Mouse (Mus musculus) embryo, embryonic 11 days (tissue): ENCODE data around the gene Wdr45.
A peak's percentile ranks its signal among the peaks of the same experiment; 100 is the strongest.
"Not testable (repeated sequence)": the region's sequence is repeated elsewhere in the genome, so short reads cannot be mapped to it uniquely, and the experiment has no call there.

Experiments used
- DNase-seq: peaks from one replicate; pipeline ENCODE4 v3.0.0-alpha.2; 2015

The Wdr45 gene

DNA sequence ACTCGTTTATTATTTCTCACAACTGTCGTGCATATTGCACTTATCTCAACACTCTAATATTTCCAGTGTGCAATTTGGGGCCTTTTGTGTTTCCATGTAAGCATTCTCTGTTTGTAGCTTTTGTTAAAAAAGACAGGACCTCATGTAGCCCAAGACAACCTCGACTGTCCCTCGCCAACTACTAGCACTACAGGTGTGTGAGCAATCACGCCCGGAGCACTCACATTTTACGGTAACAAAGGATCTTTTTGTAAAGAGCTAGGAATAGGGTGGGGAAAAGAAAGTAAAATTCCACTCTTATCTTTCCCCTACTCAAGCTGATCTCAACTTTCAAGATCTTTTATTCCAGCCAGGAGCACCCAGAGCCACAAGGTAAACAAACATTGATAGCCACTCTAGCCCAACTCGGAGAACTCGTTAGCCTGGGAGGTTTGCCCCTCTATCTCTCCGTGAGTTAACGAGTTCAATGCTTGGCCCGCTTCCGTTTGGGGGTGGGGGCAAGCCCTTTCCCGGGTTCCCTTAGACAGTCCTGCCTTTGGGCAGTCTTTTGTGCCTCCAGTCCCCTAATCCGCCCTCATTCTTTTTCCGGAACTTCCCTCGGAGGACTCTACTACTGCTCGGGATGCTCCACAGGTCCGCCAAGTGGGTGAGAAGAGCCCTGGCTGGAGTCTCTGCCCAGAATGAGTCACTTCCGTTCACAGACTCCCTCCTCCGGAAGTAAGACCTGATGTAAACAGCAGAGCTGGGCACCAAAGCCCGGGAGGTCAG is 7.6 kb downstream of the Wdr45 start, which contains the start of gene Gm45208:
Gm45208 (plus strand) TSS at position 732 of the 768 bp plus-strand sequence.
- DNase-seq, result peak; percentile 82

DNA sequence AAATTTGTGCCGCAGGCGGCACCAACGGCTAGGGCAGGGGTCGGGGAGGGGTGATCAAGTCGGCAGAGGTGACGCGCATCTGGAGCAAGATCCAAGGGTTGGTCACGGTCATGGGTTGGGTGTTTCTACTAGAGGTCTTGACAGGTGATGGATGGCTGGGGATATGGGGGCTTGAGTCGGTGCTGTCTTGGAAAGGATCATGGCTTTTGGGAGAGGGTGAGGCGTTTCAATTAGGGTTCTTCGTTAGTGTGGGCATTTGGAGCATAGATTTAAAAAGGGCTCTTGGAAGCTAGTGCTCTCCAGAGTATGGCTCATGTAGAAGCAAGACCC is 8.1 kb downstream of the Wdr45 start:
- no peak for DNase-seq

DNA sequence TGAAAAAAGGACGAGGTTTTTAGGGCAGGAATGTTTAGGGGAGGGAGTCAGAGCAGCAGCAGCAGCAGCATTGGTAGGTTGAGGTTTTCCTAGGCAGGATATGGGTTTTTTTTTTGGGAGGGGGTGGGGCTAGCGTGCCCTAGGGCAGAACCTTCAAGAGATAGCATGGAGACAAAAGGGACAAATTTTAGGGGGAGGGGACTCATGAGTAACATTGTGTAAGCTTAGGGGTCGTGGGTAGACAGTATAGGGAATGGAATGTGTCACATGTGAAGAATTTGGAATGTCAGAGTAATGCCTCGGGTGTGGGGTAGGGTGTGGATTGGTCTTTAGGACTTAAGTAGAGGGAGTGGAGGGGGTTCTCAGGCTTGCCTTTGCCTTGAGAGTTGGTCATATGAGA is 8.6 kb downstream of the Wdr45 start:
- DNase-seq, result no peak

DNA sequence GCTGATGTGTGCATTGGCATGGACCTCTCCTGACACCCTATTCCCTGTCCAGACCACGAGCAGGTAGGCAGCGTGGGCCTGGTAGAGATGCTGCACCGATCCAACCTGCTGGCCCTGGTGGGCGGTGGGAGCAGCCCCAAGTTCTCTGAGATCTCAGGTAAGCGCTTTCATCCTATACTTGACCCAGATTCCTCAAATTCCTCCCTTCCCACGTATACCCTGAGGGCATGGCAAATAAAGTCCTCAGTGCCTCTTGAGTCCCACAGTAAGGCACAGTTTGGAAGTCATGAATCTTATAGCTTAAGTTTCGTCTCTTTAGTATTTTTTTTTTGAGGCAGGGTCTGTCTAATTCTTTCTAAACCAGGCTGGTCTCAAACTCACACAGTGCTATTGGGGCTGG is 10.0 kb downstream of the Wdr45 start:
- no peak for DNase-seq

DNA sequence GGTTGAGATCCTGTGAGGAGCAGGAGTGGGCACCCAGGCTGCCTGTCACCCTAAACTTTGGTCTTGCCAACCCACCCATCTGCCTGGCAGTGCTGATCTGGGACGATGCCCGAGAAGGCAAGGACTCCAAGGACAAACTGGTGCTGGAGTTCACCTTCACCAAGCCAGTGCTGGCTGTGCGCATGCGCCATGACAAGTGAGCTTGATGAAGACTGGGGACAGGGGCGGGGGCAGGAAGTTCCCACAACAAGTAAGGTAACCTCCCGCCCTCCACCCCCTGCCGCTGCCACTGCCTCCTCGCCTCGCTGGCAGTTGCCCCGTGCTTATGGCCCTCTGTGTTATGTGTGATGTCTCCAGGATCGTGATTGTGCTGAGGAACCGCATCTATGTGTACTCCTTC is 11.7 kb downstream of the Wdr45 start:
- no peak for DNase-seq

DNA sequence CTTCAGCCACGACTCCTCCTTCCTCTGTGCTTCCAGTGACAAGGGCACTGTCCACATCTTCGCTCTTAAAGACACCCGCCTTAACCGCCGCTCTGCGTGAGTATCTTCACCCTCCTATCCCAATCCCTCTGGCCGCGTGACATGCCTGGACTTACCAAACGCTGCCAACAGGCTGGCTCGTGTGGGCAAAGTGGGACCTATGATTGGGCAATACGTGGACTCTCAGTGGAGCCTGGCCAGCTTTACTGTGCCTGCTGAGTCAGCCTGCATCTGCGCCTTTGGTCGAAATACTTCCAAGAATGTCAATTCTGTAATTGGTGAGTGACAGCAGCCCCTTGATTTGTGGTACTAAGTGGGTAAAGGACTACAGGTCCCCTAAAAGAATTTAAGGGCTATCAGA is 13.0 kb downstream of the Wdr45 start:
- DNase-seq, result no peak

DNA sequence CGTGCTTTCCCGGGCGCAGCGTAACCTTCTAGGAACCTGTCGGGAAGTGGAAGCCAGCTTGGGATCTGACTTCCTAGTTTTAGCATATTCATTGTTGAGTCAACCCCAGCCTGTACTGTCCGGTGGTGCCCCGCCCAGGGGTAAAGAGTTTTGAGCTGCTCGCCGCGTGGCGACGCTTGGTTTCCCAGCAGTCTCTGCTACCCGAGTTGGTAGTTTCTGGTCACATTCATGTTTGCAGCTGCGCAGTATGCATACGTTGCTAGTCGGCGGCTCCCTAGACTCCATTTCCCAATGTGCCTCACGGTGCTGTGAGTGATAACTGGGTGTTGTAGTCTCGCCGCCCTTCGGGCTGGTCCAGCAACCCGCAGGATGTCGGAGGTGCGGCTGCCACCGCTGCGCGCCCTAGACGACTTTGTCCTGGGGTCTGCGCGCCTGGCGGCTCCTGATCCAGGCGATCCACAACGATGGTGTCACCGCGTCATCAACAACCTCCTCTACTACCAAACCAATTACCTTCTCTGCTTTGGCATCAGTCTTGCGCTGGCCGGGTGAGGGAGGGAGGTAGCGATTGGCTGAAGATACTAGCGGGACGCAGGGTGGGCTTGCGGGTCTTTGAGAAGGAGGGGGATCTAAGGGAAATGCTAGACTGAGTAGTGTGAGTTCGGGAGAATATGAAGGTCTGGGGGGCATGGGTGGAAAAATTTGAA is 14.2 kb downstream of the Wdr45 start, which contains the start of gene Praf2:
Praf2 (plus strand) TSS at position 225 of the 707 bp plus-strand sequence.
- DNase-seq, result peak; percentile 89

DNA sequence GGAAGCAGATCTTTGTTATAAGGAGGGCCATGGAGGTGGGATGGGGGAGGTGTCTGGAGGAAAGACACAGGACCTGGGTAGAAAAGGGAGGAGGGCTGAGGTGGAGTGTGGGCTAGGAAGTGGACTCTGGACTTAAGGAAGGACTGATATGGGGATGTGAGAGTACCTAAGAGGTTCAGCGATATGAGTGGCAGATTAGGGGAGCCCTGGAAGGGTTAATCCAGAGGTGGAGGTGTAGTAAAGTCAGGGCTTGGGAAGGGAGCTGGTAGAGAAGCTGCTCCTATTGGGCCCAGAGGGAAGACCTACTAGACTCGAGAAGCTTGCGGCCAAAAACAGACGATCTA is 14.8 kb downstream of the Wdr45 start:
- no peak for DNase-seq

DNA sequence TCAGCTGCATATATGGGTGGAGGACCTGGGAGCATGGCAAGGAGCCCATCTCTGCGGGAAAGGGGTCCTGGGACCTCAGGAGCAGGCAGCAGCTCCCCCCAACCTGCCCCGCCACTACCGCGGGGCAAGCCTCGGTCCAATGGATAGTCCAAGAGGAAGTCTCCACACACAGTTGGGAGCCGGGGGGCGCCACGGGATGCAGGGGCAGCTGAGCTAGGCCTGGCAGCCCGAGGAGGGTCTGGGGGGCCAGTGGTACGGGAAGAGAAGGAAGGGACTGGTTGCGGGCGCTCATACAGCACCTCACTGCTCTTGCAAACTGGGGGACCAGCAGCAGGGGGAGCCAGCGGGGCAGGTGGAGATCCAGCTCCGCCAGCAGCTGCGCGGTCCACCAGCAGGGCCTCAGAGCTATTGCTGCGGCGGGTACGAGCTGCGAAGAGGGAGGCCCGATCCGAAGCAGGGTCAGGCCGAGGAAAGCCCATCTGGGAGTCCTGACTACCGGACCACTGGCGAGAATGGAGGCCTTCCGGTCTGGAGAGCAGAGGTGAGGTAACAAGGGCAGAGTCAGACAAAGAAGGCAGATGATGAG is 19.5 kb downstream of the Wdr45 start:
- peak; percentile 63 for DNase-seq

DNA sequence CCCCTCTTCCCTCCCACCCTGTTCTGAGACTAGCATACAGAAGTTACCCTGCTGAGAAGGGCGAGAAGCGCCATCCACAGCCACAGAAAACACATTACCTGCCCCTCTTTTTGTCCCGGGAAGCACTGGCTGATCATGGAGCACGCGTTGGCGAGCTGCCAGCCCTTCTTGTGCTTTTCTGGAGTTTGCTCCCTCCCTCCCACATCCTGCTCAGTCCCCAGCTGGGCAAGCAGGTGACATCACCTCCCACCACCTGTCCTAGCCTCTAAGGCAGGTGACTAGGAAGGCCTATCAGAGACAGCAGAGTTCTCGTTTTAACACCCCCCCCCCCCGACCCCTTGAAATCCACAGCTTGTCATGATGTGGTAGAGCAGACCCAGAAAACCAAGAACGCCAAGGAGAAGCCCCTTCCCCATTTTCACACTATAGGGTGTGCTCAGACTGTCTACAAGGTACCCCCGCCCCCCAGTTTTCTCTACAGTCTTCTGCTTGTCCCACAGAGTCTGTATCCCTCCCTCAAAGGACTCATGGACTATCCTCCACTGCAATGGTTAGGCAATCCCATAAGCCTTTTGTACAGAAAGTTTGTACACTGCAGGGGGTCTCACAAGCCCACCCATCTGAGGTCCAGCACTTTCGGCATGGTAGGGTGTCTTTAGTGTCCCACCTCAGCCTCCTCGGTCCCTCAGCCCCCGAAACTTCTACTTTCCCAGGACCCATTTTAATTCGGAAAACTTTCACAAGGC is 25.4 kb downstream of the Wdr45 start:
- DNase-seq, result no peak

DNA sequence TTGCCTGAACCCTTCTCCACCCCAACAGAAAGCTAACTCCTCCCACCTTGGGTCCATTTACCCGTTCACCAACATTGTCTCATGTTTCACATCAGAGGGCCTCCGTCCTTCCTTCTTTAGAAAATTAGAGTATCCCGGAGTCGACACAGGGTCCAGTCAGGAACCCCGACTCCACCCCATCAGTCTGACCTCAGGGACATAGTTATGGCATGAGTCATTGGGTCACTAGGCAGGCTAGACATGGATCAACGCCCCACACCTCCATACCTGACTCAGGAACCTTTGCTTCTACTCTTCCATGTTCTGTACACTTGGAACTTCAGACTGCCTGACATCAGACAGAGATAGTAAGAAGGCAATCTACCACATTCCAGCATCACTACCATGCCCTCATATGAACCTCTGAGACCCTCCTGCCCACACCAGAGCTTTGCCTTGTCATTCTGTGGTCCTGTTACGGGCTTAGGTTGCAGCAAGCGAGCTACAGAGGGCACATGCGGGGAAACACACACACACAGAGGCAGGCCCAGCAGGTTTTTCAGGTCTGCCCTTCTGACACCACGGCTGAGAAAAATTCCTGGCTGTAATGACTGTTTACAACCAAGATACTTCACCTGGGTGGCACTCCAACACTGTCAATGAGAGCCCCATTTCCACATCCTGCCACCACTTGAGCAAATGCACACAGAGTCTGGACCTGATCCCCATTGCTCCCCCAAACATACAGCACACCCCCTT is 26.1 kb downstream of the Wdr45 start:
- DNase-seq, result no peak

DNA sequence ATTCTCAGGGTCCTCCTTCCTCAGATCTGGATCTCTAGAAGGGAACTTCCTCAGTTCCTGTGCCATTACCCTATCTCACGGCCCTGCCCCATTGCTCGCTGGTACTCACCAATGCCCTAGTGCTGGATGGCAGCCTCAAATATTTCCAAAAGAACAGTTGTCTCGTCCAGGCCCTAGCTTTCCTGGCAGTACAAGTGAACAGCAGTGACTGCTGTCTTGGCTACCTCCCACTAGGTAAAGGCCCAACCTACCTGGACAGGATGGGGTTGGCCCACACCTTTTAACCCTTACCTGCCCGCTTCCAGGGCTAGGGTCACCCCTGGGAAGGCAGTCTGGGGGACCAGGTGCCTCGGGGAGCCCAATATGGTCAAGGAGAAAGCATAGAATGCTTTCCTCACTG is 27.0 kb downstream of the Wdr45 start:
- no peak for DNase-seq

DNA sequence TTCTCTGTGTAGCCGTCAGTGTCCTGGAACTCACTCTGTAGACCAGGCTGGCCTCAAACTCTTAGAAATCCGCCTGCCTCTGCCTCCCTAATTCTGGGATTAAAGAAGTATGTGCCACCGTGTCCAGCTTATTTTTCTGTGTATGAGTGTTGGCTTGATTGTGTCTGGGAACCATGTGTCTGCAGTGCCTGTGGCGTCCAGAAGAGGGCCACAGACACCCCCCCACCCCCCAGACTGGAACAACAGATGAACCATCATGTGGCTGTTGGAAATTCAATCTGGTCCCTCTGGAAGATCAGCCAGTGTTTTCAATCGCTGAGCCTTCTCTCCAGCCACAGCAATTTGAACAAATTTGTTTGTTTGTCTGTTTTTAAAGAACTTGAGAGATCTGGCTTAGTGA is 29.3 kb downstream of the Wdr45 start:
- no peak for DNase-seq

DNA sequence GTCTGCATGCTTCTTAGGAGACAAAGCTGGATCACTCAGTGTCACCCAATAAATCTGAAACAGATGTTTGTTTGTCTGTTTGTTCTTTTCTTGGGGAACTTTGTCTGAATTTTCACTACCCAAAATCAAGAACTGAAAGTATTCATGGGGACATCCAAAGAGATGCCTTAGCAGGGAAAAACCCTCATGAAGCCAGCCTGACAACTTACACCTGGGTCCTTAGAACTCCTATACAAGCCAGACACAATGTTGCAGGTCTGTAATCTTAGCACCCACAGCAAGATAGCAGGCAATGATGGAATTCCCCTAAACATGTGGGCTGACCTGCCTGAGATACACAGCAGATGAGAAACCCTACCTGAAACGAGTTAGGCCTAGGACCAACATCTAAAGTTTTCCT is 30.8 kb downstream of the Wdr45 start:
- DNase-seq, result no peak

DNA sequence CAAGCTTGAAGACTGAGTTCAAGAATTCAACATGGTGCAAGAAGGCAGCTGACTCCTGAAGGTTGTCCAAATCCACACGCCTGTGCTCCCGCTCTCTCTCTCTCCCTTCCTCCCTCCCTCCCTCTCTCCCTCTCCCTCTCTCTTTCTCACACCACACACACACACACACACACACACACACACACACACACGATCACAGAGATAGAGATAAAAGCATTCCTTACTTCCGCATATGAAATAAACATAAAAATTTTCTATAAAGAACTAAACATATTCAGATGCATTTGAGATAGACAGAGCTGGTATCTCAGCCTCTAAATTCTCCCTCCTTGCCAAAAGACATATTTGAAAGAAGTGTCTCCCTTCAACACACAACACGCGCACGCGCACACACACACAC is 31.3 kb downstream of the Wdr45 start:
- DNase-seq, result no peak

DNA sequence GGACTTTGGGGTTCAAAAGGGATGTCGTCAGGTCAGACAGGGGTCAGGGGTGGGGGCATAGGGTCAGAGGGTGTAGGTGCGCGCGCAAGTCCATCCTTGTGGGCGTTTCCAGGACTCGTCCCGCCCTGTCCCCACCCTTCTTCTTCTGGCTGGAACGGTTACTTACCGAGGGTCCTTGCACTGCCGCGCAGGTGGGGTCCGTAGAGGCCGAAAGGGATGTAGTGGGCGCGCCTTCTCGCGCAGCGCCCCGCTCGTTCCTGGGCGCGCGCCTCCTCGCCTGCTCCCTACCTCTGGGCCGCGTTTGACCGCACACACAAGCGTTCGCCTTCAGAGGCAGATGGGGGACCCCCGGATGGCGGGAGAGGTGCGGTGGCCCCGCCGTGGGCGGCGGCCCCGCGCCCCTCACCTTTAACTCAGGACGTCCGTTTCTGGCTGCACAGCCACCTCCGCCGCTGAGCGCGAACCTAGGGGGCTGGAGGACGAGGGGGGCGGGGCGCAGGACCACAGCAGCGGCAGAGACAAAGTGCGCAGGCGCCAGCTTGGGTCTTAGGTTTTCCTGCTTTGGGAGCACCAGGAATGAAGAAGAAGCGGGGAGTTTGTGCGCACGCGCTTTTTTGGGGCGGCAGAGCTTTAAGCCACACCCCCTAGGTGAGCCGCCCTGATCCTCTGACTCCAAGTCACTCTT is 36.4 kb downstream of the Wdr45 start, which contains the start of gene Ccdc120:
Ccdc120 (minus strand) TSS at position 474 of the 685 bp plus-strand sequence.
- peak; percentile 91 for DNase-seq

DNA sequence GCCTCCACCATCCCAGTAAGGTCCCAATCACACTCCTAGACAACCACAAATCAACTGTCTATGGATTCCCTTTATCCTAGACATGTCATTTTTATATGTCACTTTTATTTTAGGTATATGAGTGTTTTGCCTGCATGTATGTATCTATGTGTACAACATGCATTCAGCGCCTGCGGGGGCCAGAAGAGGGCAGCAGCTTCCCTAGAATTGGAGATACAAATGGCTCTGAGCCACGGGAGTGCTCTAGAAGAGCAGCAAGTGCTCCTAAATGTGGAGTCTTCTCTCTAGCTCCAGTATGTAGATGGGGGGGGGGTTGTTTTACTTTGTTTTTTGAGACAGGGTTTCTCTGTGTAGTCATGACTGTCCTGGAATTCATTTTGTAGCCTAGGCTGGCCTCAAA is 39.5 kb downstream of the Wdr45 start:
- DNase-seq, result not testable (repeated sequence)

DNA sequence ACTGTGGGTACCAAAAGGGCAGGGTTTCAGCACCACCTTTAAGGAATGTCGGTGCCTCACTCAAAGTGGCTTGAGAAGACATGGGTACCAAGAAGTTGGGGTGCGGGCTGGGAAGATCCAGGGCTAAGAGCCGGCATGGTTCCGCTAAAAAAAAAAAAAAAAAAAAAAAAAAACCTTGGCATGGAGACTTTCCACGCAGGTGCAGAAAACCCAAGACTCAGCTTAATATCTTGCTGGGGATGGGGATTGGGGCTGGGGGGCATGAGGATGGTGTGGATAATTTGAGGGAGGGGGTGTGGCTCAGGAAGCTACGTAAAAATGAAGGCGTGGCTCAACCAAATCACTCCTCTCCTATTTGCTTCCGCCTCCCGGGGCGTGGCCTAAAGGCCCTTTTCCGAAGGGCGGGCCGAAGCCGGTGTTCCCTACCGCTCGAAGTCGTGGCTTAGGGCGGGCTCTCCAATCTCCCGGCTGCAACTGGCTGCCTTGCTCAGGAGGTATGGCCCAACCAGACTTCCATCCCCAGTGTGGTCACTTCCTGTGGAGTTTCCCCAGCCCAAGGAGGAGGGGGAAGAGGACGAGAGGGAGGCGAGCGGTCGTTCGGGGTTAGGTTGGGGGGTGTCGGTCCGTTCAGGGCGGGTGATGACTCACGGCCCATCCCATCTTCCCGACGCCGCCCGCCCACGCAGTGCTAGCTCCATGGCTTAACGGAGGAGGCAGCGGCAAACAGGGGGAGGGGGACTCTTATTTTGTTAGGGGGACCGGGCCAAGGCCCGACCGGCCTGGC is 48.2 kb downstream of the Wdr45 start, which contains the start of gene Tfe3:
Tfe3 (plus strand) TSS at position 424 of the 784 bp plus-strand sequence.
- DNase-seq, result peak; percentile 95

DNA sequence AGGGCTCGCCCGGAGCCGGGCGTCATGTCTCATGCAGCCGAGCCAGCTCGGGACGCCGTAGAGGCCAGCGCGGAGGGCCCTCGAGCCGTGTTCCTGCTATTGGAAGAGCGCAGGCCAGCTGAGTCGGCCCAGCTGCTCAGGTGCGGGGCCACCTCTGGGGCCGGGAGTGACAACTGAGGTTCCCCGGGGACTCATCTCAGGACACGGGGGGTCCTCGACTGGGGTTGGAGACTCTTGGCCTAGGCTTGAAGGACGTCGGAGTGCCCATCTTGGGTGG is 48.7 kb downstream of the Wdr45 start:
- DNase-seq, result no peak

DNA sequence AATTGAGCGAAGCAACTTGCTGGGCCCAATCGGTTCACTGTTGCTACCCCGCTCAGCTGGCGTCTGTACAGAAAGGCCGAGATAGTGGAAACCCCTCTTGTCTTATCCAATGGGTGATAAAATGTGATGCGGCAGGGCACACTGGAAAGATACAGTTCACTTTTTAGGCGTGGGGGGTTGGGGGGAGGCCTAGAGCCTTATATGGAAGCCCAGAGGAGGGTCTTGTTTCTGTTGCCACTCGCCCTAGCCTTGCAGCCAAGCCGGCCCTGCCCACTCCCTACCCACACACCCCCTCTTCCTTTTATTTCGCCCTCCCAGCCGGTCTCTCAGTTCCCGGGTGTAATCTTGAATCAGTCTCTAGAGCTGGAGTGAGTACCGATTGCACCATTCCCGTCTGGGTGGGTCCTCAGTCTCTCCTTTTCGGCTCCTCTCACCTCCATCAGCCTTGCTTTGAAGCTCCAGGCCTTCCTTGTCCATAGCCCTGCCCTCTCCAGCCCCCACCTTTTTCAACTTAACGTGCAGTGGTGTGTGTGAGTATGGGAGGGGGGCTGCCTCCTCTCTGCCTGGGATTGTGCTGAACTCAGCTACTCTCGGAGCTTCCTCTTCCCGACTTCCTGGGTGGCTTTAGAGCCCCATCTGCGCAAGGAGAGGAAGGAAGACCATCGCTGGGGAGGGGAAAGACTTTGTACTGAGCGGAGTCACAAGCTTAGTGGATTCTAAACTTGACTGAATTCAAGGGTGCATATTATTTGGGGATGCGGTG is 49.7 kb downstream of the Wdr45 start:
- DNase-seq, result peak; percentile 42
